Mouse (Mus musculus): ENCODE results near the gene St3gal3. TPM values are rescaled to one million over a fixed set of nuclear protein-coding genes. Genes with fewer than 3 reads are reported as not detected.

St3gal3 gene
- polyA plus RNA-seq, 1 experiment from 2014 or later, result 27.4 TPM

DNA sequence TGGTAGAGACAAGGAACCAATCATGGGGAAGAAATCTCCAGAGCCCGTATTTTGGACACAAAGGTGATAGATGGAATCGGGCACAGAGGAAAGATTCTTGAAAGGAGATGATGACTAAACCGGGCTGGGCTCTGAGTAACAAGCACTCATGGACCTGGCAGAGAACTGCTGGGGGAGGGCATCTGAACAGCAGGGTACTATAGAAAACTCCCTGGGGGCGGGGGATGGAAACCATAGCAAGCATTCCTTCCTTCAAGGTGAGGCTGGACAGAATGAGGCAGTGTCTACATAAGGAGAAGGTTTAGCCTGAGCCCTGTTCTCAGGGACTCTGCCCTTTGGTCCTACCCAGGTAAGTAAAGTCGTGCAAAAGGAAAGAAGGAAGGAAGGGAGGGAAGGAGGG lies 160.0 kb downstream of the St3gal3 start:
- ATAC-seq (no peak), DNase-seq (ENCODE audit: low read depth, low spot score) (no peak)
- ChIA-PET POLR2A (no interaction called here), CTCF (no interaction called here)
- in situ Hi-C loops (cut with MboI; ENCODE audit: low pct_unique_long_range_greater_than_20kb), result no loop called here
- no peaks in the 10 kb centered on the region for H3K27me3 ChIP-seq
- no peak for TF ChIP-seq CTCF (IDR thresholded peaks at IDR 0.05)

GRCm38 (mm10) chr4:117972999-117973398 lies 161.7 kb downstream of the St3gal3 start:
- no peak for TF ChIP-seq CTCF (IDR thresholded peaks at IDR 0.05)
- no peak for ATAC-seq
- CTCF ChIA-PET, result no interaction called here
- in situ Hi-C loops (cut with MboI; ENCODE audit: low pct_unique_long_range_greater_than_20kb), result no loop called here
- DNase-seq (ENCODE audit: low read depth, low spot score), result no peak
- POLR2A ChIA-PET, result no interaction called here
- no peaks in the 10 kb centered on the region for H3K27me3 ChIP-seq

GRCm38 (mm10) chr4:117964346-117965025 lies 170.2 kb downstream of the St3gal3 start:
- no peak for TF ChIP-seq CTCF (IDR thresholded peaks at IDR 0.05)
- DNase-seq (ENCODE audit: low read depth, low spot score), result no peak
- ChIA-PET CTCF (no interaction called here), POLR2A (no interaction called here)
- no peaks in the 10 kb centered on the region for H3K27me3 ChIP-seq
- ATAC-seq, result no peak
- in situ Hi-C loops (cut with MboI; ENCODE audit: low pct_unique_long_range_greater_than_20kb), result no loop called here

DNA sequence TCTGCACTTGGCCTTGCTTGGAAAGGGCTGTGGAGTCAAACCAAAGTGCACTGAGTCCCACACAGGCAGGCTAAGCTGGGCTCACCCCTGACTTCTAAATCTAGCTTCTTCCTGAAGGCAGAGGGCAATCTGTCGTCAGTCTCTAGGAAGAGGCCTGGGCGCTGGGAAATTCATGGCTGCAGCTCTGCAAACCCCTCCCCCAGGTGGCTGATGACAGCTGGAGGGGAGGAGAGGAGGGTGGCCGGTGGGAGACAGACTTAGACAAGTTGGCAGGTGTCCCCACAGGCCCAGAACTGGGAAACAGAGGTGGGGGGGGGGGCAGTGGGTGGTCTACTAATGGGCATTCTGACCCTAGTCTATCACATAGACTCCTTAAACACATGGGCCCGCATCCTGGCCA lies 177.2 kb downstream of the St3gal3 start:
- DNase-seq (ENCODE audit: low read depth, low spot score) (no peak), ATAC-seq (no peak)
- no peak for TF ChIP-seq CTCF (IDR thresholded peaks at IDR 0.05)
- in situ Hi-C loops (cut with MboI; ENCODE audit: low pct_unique_long_range_greater_than_20kb), result no loop called here
- POLR2A ChIA-PET, result interaction anchor here (0.6 kb wide), 1 partner anchor 443 kb away, joined by 3 read pairs; no protein-coding TSS in a partner anchor
- H3K27me3 ChIP-seq, result no peaks in the 10 kb centered on the region
- CTCF ChIA-PET, result no interaction called here

- ATAC-seq (no peak), DNase-seq (ENCODE audit: low read depth, low spot score) (no peak)
- ChIA-PET POLR2A (no interaction called here), CTCF (no interaction called here)
- TF ChIP-seq CTCF (IDR thresholded peaks at IDR 0.05), result no peak
- in situ Hi-C loops (cut with MboI; ENCODE audit: low pct_unique_long_range_greater_than_20kb), result no loop called here
- H3K27me3 ChIP-seq, result no peaks in the 10 kb centered on the region
Observed at GRCm38 (mm10) chr4:117947493-117947892, 187.2 kb downstream of the St3gal3 start.

DNA sequence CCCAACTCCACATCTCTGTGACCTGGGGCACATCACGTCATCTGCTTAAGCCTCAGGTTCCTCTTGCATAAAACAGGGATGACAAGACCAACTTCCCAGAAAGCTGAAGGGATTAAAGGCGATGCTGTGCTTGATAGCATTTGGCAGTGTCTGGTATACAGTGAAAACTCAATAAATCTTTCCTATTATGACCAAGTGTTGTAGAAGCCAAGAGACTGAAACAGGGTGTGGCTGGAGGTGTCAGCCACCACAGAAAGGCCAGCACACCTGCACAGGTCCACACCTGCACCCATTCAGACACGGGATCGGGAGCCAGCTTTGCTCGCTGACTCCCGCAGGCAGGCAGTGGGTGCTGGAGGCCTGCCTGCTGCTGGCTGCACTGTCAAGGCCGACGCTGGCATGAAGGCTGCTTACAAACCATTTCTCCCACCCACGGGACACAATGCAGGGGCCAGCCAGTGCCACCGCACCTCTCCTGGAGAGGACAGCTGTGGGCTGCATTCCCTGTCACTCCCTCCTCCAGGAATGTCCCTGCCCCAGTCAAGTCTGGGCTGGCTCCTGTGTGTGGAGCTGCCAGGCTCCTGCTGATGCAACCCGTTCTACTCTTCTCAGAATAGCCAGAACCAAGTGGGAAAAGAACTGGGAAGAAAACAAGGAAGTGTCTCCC lies 187.9 kb downstream of the St3gal3 start:
- in situ Hi-C loops (cut with MboI; ENCODE audit: low pct_unique_long_range_greater_than_20kb), result no loop called here
- POLR2A ChIA-PET, result no interaction called here
- DNase-seq (ENCODE audit: low read depth, low spot score) (no peak), ATAC-seq (no peak)
- TF ChIP-seq CTCF (IDR thresholded peaks at IDR 0.05), result no peak
- CTCF ChIA-PET, result no interaction called here
- H3K27me3 ChIP-seq, result no peaks in the 10 kb centered on the region

- no peaks in the 10 kb centered on the region for H3K27me3 ChIP-seq
- ATAC-seq (no peak), DNase-seq (ENCODE audit: low read depth, low spot score) (no peak)
- in situ Hi-C loops (cut with MboI; ENCODE audit: low pct_unique_long_range_greater_than_20kb), result no loop called here
- ChIA-PET POLR2A (interaction anchor here (1.0 kb wide), 1 partner anchor 10 kb away, joined by 3 read pairs; no protein-coding TSS in a partner anchor), CTCF (no interaction called here)
- no peak for TF ChIP-seq CTCF (IDR thresholded peaks at IDR 0.05)
Observed at GRCm38 (mm10) chr4:117943317-117943716, 191.4 kb downstream of the St3gal3 start.

GRCm38 (mm10) chr4:117936964-117937363 lies 197.8 kb downstream of the St3gal3 start:
- no peak for DNase-seq (ENCODE audit: low read depth, low spot score)
- CTCF ChIA-PET, result interaction anchor here (1.2 to 2.7 kb wide), 2 partner anchors 145 to 147 kb away, joined by 4 to 7 read pairs; no protein-coding TSS in a partner anchor
- no peak for TF ChIP-seq CTCF (IDR thresholded peaks at IDR 0.05)
- no peak for ATAC-seq
- in situ Hi-C loops (cut with MboI; ENCODE audit: low pct_unique_long_range_greater_than_20kb), result loop anchor here (10.0 kb wide), 1 partner anchor 358 kb away; the partner anchor contains the start of gene Ptprf
- H3K27me3 ChIP-seq, result no peaks in the 10 kb centered on the region
- POLR2A ChIA-PET, result no interaction called here

- ATAC-seq, result peak; percentile 18
- in situ Hi-C loops (cut with MboI; ENCODE audit: low pct_unique_long_range_greater_than_20kb), result loop anchor here (10.0 kb wide), 1 partner anchor 361 kb away; the partner anchor contains the start of gene Ptprf
- no peak for DNase-seq (ENCODE audit: low read depth, low spot score)
- no peaks in the 10 kb centered on the region for H3K27me3 ChIP-seq
- TF ChIP-seq CTCF (IDR thresholded peaks at IDR 0.05), result no peak
- CTCF ChIA-PET, result interaction anchor here (1.3 kb wide), 1 partner anchor 43 kb away, joined by 4 read pairs; no protein-coding TSS in a partner anchor
- POLR2A ChIA-PET, result interaction anchor here (0.6 to 1.2 kb wide), 3 partner anchors 9 to 47 kb away, joined by 3 to 9 read pairs (median 3); partner anchors contain the start of gene Atp6v0b
Observed at GRCm38 (mm10) chr4:117934081-117934480, 200.6 kb downstream of the St3gal3 start.

GRCm38 (mm10) chr4:117933248-117933647 lies 201.5 kb downstream of the St3gal3 start:
- DNase-seq (ENCODE audit: low read depth, low spot score), result peak; percentile 79
- ChIA-PET POLR2A (interaction anchor here (1.2 kb wide), 1 partner anchor 10 kb away, joined by 3 read pairs; no protein-coding TSS in a partner anchor), CTCF (interaction anchor here (1.3 to 2.0 kb wide), 2 partner anchors 42 to 150 kb away, joined by 4 to 8 read pairs; no protein-coding TSS in a partner anchor)
- peak; percentile 75 for ATAC-seq
- no peaks in the 10 kb centered on the region for H3K27me3 ChIP-seq
- in situ Hi-C loops (cut with MboI; ENCODE audit: low pct_unique_long_range_greater_than_20kb), result loop anchor here (10.0 kb wide), 1 partner anchor 362 kb away; the partner anchor contains the start of gene Ptprf
- TF ChIP-seq CTCF (IDR thresholded peaks at IDR 0.05), result no peak

All from Patski (cell line).